Mouse (Mus musculus): Measurements from ENCODE around the gene Gm9817. TPM values are rescaled to one million over a fixed set of nuclear protein-coding genes. Genes with fewer than 3 reads are reported as not detected.

The Gm9817 gene
- polyA plus RNA-seq, 1 experiment from 2014 or later: 0.23 TPM

DNA sequence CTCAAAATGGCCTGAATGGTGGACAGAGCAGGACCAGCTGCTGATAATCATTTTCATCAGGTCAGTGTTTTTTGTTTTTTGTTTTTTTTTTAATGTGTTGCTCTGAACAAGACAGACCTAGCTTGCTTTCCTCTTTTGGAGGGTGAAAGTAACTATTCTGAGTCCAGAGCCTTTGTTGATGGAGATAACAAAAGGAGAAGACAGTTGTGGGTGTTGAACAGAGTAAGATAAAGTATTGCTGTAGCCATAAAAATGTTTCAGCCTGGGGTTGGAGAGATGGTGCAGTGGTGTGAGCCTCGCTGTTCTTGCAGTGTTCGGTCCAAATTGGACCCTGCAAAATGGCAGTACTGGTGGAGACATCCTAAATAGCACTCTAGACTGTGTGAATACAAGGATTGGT lies 2.8 kb upstream of the Gm9817 start:
- TF ChIP-seq CTCF (IDR thresholded peaks at IDR 0.05; ENCODE audit: low read depth): no peak
- no peak overlapping the region for H3K4me2 ChIP-seq (replicated peaks; ENCODE audit: low read depth)
- no peaks in the 10 kb centered on the region for H3K4me1 ChIP-seq (replicated peaks; ENCODE audit: control insufficient read depth, insufficient read depth, low read length)
- peaks cover 6% of the 10 kb centered on the region; the same call in 1 of the 2 replicates for H3K9me3 ChIP-seq (ENCODE audit: control insufficient read depth)
- WGBS: 95% methylated on average over 2 of the region's 2 CpGs
- no peak for ATAC-seq
- no peak overlapping the region for H3K9ac ChIP-seq (ENCODE audit: low read depth, low read length)
- H3K27ac ChIP-seq (ENCODE audit: low read depth, low read length): no peak overlapping the region
- H3K27me3 ChIP-seq (replicated peaks; ENCODE audit: control insufficient read depth, insufficient read depth, low read length): no peaks in the 10 kb centered on the region
- H3K4me3 ChIP-seq (ENCODE audit: low read depth, low read length): no peak overlapping the region
- no peaks in the 10 kb centered on the region for H3K36me3 ChIP-seq (ENCODE audit: control insufficient read depth, insufficient read depth)

DNA sequence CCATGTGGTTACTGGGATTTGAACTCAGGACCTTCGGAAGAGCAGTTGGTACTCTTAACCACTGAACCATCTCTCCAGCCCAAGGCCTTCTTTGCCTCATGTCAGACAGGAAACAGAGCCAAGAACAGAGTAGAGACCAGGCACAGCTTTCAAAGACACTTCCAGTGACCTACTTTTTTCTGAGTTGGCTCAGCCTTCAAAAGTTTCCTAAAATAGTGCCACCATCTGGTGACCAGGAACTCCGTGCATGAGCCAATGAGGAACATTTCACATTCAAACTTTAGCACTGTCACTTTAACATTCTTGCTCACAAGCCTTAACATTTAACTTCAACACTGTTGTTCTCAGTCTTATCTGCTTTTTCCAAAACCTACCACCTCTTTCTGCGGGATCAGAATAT lies 2.3 kb downstream of the Gm9817 start:
- Histone ChIP-seq H3K4me1 (replicated peaks; ENCODE audit: control insufficient read depth, insufficient read depth, low read length) (no peaks in the 10 kb centered on the region), H3K27ac (ENCODE audit: low read depth, low read length) (no peak overlapping the region), H3K36me3 (ENCODE audit: control insufficient read depth, insufficient read depth) (no peaks in the 10 kb centered on the region), H3K9me3 (ENCODE audit: control insufficient read depth) (peaks cover 10% of the 10 kb centered on the region; the same call in 1 of the 2 replicates), H3K27me3 (replicated peaks; ENCODE audit: control insufficient read depth, insufficient read depth, low read length) (no peaks in the 10 kb centered on the region), H3K4me3 (ENCODE audit: low read depth, low read length) (no peak overlapping the region), H3K4me2 (replicated peaks; ENCODE audit: low read depth) (no peak overlapping the region), H3K9ac (ENCODE audit: low read depth, low read length) (no peak overlapping the region)
- no peak for ATAC-seq
- WGBS: 94% methylated on average over 3 of the region's 3 CpGs
- TF ChIP-seq CTCF (IDR thresholded peaks at IDR 0.05; ENCODE audit: low read depth): no peak

- Histone ChIP-seq H3K9me3 (ENCODE audit: control insufficient read depth) (peaks cover 10% of the 10 kb centered on the region; the same call in 1 of the 2 replicates), H3K9ac (ENCODE audit: low read depth, low read length) (no peak overlapping the region), H3K4me2 (replicated peaks; ENCODE audit: low read depth) (no peak overlapping the region), H3K4me3 (ENCODE audit: low read depth, low read length) (no peak overlapping the region), H3K27me3 (replicated peaks; ENCODE audit: control insufficient read depth, insufficient read depth, low read length) (no peaks in the 10 kb centered on the region), H3K27ac (ENCODE audit: low read depth, low read length) (no peak overlapping the region), H3K36me3 (ENCODE audit: control insufficient read depth, insufficient read depth) (no peaks in the 10 kb centered on the region), H3K4me1 (replicated peaks; ENCODE audit: control insufficient read depth, insufficient read depth, low read length) (no peaks in the 10 kb centered on the region)
- TF ChIP-seq CTCF (IDR thresholded peaks at IDR 0.05; ENCODE audit: low read depth): no peak
- ATAC-seq: peak; percentile 36; the same call in 1 of the 2 replicates
- WGBS: 8% methylated on average over 5 of the region's 5 CpGs
Observed at GRCm38 (mm10) chr13:45083696-45084095, 5.2 kb downstream of the Gm9817 start.

DNA sequence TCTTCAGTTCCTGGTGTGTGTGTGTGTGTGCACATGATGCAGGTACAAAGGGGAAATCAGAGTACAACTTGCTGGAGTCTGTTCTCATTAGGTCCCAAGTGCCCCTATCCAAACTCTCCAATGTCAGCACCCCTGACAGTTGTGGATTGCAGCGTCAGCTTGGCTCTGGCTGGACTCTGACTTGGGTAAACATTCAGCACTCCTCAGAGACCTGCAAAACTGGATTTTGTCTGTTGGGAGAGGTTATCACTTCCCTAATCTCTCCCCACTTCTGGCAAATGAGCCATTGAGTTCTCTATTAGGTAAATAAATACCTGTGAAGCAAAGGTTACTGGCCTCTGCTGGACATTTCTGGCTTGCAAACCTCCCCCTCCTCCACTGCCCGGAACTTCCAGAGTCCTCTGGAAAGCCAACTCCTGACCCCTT lies 10.3 kb downstream of the Gm9817 start:
- H3K4me2 ChIP-seq (replicated peaks; ENCODE audit: low read depth): no peak overlapping the region
- no peak overlapping the region for H3K9ac ChIP-seq (ENCODE audit: low read depth, low read length)
- WGBS: 8% methylated on average over 2 of the region's 2 CpGs
- H3K9me3 ChIP-seq (ENCODE audit: control insufficient read depth): no peaks in the 10 kb centered on the region
- no peaks in the 10 kb centered on the region for H3K27me3 ChIP-seq (replicated peaks; ENCODE audit: control insufficient read depth, insufficient read depth, low read length)
- H3K4me1 ChIP-seq (replicated peaks; ENCODE audit: control insufficient read depth, insufficient read depth, low read length): no peaks in the 10 kb centered on the region
- peak; percentile 91 for ATAC-seq
- no peaks in the 10 kb centered on the region for H3K36me3 ChIP-seq (ENCODE audit: control insufficient read depth, insufficient read depth)
- no peak overlapping the region for H3K4me3 ChIP-seq (ENCODE audit: low read depth, low read length)
- TF ChIP-seq CTCF (IDR thresholded peaks at IDR 0.05; ENCODE audit: low read depth): no peak
- peak overlapping the region; percentile 54 for H3K27ac ChIP-seq (ENCODE audit: low read depth, low read length)

- no peaks in the 10 kb centered on the region for H3K4me1 ChIP-seq (replicated peaks; ENCODE audit: control insufficient read depth, insufficient read depth, low read length)
- no peak for ATAC-seq
- no peak overlapping the region for H3K9ac ChIP-seq (ENCODE audit: low read depth, low read length)
- H3K4me2 ChIP-seq (replicated peaks; ENCODE audit: low read depth): no peak overlapping the region
- no peak for TF ChIP-seq CTCF (IDR thresholded peaks at IDR 0.05; ENCODE audit: low read depth)
- H3K36me3 ChIP-seq (ENCODE audit: control insufficient read depth, insufficient read depth): no peaks in the 10 kb centered on the region
- no peak overlapping the region for H3K27ac ChIP-seq (ENCODE audit: low read depth, low read length)
- WGBS: 53% methylated on average over 13 of the region's 13 CpGs
- H3K4me3 ChIP-seq (ENCODE audit: low read depth, low read length): no peak overlapping the region
- no peaks in the 10 kb centered on the region for H3K27me3 ChIP-seq (replicated peaks; ENCODE audit: control insufficient read depth, insufficient read depth, low read length)
- no peaks in the 10 kb centered on the region for H3K9me3 ChIP-seq (ENCODE audit: control insufficient read depth)
Observed at GRCm38 (mm10) chr13:45089846-45090245, 11.4 kb downstream of the Gm9817 start.

DNA sequence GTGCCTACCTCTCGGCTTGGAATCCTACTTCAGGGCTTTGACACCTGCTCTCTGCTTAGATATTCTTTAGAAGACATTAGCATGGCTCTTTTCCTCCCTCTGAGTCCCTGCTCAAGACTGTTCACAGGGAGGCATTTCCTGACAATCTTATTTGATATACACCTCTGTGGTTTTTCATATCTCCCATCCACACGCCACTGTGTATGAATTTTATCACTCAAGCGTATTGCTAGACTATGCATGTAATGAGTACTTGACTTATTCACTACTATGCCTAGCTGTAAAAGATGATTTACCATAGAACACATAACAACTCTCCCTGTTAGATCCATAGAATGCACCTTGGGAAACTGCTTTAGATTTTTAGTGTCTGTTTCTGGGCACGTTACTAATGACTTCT lies 14.3 kb downstream of the Gm9817 start:
- no peak overlapping the region for H3K4me3 ChIP-seq (ENCODE audit: low read depth, low read length)
- TF ChIP-seq CTCF (IDR thresholded peaks at IDR 0.05; ENCODE audit: low read depth): no peak
- H3K4me1 ChIP-seq (replicated peaks; ENCODE audit: control insufficient read depth, insufficient read depth, low read length): no peaks in the 10 kb centered on the region
- H3K4me2 ChIP-seq (replicated peaks; ENCODE audit: low read depth): no peak overlapping the region
- H3K27me3 ChIP-seq (replicated peaks; ENCODE audit: control insufficient read depth, insufficient read depth, low read length): no peaks in the 10 kb centered on the region
- WGBS: 84% methylated on average over 4 of the region's 4 CpGs
- no peaks in the 10 kb centered on the region for H3K36me3 ChIP-seq (ENCODE audit: control insufficient read depth, insufficient read depth)
- H3K27ac ChIP-seq (ENCODE audit: low read depth, low read length): no peak overlapping the region
- no peak for ATAC-seq
- no peaks in the 10 kb centered on the region for H3K9me3 ChIP-seq (ENCODE audit: control insufficient read depth)
- no peak overlapping the region for H3K9ac ChIP-seq (ENCODE audit: low read depth, low read length)

- no peak for ATAC-seq
- no peak overlapping the region for H3K27ac ChIP-seq (ENCODE audit: low read depth, low read length)
- no peaks in the 10 kb centered on the region for H3K9me3 ChIP-seq (ENCODE audit: control insufficient read depth)
- no peak overlapping the region for H3K9ac ChIP-seq (ENCODE audit: low read depth, low read length)
- no peaks in the 10 kb centered on the region for H3K36me3 ChIP-seq (ENCODE audit: control insufficient read depth, insufficient read depth)
- H3K27me3 ChIP-seq (replicated peaks; ENCODE audit: control insufficient read depth, insufficient read depth, low read length): no peaks in the 10 kb centered on the region
- WGBS: 80% methylated on average over 9 of the region's 9 CpGs
- H3K4me1 ChIP-seq (replicated peaks; ENCODE audit: control insufficient read depth, insufficient read depth, low read length): no peaks in the 10 kb centered on the region
- no peak overlapping the region for H3K4me2 ChIP-seq (replicated peaks; ENCODE audit: low read depth)
- TF ChIP-seq CTCF (IDR thresholded peaks at IDR 0.05; ENCODE audit: low read depth): no peak
- no peak overlapping the region for H3K4me3 ChIP-seq (ENCODE audit: low read depth, low read length)
Observed at GRCm38 (mm10) chr13:45095028-45095427, 16.5 kb downstream of the Gm9817 start.

All from intestine, postnatal 0 days (tissue).